Mouse (Mus musculus): ENCODE results near the gene E130114P18Rik.

E130114P18Rik gene

GRCm38 (mm10) chr4:97557585-97557984, 220.3 kb downstream of the E130114P18Rik start:
- DNase-seq (ENCODE audit: low spot score) = no peak

- DNase-seq (ENCODE audit: low spot score) = peak; percentile 3
Measured at GRCm38 (mm10) chr4:97544016-97544415, 233.9 kb downstream of the E130114P18Rik start.

- DNase-seq (ENCODE audit: low spot score) = no peak
Measured at GRCm38 (mm10) chr4:97532072-97532471, 245.8 kb downstream of the E130114P18Rik start.

GRCm38 (mm10) chr4:97528517-97528916, 249.4 kb downstream of the E130114P18Rik start:
- DNase-seq (ENCODE audit: low spot score) = no peak
